Mouse (Mus musculus) cerebellum, postnatal 4 days (tissue): Measurements from ENCODE around the gene Hpse2.
"Not testable (repeated sequence)": the region's sequence is repeated elsewhere in the genome, so short reads cannot be mapped to it uniquely, and the experiment has no call there.

Experiments
- DNase-seq, 2 experiments: peaks; one replicate each; pipeline ENCODE4 v3.0.0; 2022; ENCODE audit warnings: low spot score in 2 of 2, mixed read lengths in 1 of 2

The Hpse2 gene

DNA sequence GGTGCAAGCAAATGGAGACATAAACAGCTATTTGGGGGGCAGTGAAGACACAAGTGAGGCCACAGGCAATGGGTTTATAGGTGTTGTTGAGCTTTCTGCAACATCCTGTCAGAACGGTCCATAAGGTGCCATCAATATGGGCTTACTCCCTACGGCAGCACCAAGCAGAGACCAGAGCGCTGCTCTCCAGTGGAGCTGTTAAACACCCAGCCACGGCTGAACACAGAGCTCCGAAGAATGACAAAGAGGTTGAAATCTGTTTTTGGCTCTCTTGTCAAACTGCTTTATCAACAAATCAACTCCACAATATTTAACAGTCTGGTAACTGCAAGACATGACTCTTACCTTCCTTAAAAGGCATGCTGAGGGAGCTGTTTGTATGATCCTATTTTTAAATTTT is 537.7 kb downstream of the Hpse2 start:
- no peak for DNase-seq

DNA sequence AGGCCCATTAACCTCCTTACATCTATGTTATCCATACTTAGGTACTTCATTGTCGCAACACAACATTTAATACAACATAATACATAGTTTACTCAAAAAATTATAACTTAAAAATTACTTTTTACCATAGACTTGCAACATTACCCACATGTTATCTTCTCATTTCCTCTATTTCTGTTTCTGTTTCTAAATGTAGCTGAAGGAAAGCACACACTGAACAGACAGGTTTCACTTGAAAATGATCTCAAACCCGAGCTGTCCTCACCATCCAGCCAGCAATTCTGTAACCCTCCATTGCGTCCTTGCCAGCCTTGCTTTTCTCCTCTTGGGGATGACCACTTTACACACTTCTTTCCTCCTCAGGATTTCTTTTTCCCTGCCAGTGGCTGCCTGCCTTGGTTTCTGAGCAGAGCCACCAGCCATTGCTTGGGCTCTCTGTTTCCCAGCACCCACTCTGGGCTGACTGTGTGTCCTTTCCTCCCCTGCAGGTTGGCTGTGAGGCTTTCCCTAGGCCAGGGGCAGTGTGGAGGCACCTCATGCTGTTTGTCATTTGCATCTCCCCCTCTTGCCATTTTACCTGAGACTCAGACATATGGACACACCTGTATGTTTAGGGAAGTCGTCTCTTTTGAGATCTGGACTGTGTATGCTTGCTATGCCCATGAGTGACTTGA is 548.4 kb downstream of the Hpse2 start:
- no peak for DNase-seq

DNA sequence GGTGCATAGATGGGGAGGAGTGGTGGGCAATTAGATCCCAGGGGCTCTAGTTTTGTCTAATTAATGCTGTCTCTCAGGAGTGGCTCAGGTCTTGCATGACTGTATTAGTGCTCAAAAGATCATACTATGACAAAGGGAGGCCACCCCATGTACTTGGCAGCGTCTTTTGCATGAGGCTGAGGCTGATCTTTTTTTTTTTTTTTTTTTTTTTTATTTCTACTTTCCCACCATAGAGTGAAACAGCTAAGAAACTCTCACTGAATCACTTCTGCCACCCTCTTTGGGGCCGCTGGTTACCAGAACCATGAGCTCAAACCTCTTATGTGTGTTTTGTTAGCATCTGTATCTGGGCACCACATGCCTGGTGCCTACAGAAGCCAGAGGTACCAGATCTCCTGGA is 549.0 kb downstream of the Hpse2 start:
- DNase-seq: no peak

- DNase-seq: no peak
Observed at GRCm38 (mm10) chr19:42838271-42838670, 549.9 kb downstream of the Hpse2 start.

DNA sequence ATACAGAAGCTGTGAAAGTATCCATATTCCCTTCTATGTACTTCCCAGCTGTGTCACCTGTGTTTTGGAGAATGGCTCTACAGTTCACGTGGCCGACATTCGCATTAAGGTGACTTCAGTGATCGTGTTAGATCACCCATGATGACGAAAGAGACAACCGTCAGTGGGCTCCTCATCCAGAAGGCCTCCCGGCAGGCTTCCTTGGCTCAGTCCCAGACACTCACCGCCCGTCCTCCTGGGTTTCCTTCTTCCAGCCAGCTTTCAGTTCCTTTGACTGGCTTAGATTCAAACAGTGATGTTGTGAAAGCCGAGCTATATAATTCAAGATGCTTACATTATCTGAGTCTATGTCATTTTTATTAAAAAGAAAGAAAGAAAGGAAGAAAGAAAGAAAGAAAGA is 550.6 kb downstream of the Hpse2 start:
- peak in 1 of 2 experiments; percentile 36 for DNase-seq

DNA sequence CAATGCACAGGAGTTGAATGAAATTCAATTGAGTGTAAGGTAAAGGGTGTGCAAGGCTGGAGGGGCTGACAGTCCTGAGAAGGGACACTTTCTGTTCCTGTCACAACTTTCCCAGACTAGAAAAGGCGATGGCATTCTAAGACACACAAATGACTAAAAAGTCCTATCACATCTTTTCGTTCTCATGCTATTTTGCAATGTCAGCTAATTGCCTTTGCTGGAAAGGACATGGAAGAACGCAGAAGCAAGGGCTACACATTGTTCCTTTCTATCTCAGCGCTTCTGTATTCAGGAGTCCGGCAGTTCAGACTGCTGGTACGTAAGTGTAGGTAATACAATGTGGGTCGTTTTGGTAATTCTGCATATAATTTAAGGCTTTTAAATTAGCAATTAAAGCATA is 555.0 kb downstream of the Hpse2 start:
- no peak for DNase-seq

- DNase-seq: no peak
Observed at GRCm38 (mm10) chr19:42832251-42832650, 555.9 kb downstream of the Hpse2 start.

DNA sequence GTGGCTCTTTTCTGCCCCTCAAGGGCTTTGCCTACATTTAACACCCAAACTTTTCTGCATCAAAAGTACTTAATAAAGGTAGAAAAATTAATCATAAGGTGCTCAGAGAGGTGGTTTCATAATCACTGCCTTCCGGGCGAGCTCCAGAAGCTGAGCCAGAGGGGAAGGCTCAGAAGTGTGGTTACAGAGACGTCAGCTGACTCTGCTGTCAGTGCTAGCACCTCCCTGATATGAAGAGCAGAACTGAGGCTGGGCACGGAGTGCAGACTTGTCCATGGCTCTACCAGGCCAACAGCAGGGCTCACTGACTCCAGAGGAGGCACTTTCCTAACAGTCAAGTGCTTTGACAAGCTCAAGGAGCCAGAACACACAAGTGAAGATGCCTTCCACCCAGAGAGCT is 559.0 kb downstream of the Hpse2 start:
- DNase-seq: no peak

GRCm38 (mm10) chr19:42827843-42828242 is 560.3 kb downstream of the Hpse2 start:
- no peak for DNase-seq

- no peak for DNase-seq
Observed at GRCm38 (mm10) chr19:42820109-42820508, 568.0 kb downstream of the Hpse2 start.

GRCm38 (mm10) chr19:42817761-42818160 is 570.4 kb downstream of the Hpse2 start:
- no peak for DNase-seq

GRCm38 (mm10) chr19:42816261-42816660 is 571.9 kb downstream of the Hpse2 start:
- no peak for DNase-seq

DNA sequence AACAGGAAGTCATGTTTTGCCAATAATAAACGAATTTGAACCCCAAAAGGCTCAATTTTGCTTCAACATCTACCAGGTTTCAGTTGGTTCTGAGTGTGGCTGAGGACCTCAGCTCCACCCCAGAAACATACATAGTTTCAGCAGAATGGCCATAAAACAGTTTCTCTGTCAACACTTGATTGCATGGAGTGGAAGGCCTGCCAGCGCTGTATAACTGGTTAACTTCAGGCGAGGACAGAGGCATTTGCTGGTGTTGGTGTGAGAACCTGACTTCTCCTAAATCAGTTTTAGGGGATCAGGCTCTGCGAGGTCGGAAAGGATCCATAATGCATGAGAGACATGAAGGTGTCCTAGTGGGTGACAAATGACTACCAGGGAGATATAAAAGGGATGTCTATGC is 578.0 kb downstream of the Hpse2 start:
- DNase-seq: no peak

DNA sequence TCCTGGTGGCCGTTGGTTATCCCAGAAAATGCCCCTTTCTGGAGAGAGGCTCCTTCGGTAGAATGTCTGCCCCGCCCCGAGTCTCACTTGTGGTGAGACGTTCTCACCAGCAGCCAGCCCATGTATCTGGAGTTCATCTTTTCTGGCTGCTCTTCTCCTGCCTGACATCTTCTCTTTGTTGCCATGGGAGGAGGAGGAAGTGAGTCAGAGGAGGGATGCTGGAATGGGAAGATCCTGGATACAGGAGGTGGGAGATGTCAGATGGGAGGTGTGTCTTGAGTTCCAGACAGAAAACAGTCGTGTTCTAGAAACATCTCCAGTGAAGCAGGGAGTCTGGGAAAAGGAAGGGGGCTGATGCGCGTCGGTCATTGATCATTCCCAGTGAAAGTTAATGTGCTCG is 578.7 kb downstream of the Hpse2 start:
- no peak for DNase-seq

GRCm38 (mm10) chr19:42797866-42798265 is 590.3 kb downstream of the Hpse2 start:
- no peak for DNase-seq

DNA sequence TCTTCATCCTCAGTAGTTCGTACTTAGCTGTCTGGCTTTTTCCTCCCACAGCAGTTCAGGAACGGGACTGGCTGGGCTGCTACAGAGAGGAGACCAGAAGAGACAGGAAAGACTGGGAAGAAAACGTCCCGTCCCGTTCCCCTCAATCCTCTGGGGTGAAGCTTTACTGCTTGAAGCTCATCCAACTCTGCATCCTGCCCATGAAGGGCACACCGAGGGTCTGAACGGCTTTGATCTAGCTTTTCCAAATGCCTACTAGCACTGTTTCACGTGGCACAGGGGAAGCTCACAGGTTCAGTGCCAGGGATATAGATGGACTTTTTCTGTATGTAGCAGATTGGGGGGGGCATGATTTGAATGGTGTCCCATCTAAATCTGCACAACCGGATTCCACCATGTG is 592.4 kb downstream of the Hpse2 start:
- DNase-seq: no peak

- peak; percentile 92 to 93 for DNase-seq
Observed at GRCm38 (mm10) chr19:42794914-42795613, 593.1 kb downstream of the Hpse2 start.

- DNase-seq: no peak
Observed at GRCm38 (mm10) chr19:42788311-42788710, 599.8 kb downstream of the Hpse2 start.

- no peak for DNase-seq
Observed at GRCm38 (mm10) chr19:42785562-42786220, 602.5 kb downstream of the Hpse2 start.

DNA sequence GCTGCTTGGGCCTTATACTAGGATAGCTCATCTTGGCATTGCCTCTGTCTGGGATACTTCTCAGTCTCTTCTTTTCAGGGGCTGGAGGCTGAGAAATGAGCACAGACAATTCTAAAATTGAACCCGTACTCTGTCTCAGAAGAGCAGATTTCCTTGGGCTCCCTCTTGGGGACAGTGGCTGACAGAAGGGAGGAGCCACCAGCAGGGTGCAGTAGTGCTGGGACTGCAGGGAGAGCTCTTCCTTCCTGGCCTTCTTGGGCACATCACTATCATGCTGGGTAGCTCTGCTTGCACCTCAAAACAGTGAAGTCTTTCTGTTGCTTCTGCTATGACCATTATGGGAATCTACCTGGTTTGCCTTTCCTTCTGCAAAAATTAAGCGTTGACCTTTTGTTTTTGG is 603.0 kb downstream of the Hpse2 start:
- DNase-seq: no peak

GRCm38 (mm10) chr19:42780156-42780538 is 608.0 kb downstream of the Hpse2 start:
- not testable (repeated sequence) for DNase-seq

DNA sequence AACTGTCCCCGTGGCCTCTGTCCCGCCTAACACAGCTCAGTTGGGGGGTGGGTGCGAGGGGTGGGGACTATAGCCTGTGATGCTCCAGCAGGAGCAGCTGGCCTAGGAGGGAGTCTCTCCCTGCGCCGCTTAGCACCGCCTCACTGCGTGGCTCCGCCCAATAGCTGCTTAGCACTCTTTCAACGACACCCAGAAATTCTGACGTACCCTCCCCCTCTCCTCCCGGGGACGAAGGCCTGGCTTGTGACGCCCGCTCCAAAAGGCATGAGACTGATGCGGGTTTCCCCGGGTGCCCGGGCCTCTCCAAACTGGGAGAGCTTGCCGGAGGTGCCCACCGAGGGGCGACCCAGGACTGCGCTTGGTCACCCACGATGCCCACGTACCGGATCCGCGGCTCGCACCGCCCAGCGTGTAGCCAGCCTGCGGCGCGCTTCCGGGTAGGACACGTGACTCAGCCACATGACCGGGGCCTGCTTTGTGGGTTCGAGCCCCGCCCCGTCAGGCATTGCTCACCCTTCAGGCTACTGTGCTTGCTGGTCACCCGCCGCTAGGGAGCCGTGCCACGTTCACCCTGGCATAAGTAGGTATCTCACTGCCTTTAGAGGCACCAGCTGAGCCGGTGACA is 608.5 kb downstream of the Hpse2 start, which contains the start of gene Hps1:
TSS of gene Hps1 (minus strand) at position 448 of the 625 bp plus-strand sequence.
- DNase-seq: peak; percentile 70 to 82
